Mouse (Mus musculus) left cerebral cortex, postnatal 10 days (tissue): Measurements from ENCODE around the gene Olfr118. TPM values are rescaled to one million over a fixed set of nuclear protein-coding genes. Genes with fewer than 3 reads are reported as not detected.
"Not testable (repeated sequence)": the region's sequence is repeated elsewhere in the genome, so short reads cannot be mapped to it uniquely, and the experiment has no call there.

ENCODE experiments used
- DNase-seq, 2 experiments: peaks; one replicate each; pipeline ENCODE4 v3.0.0; 2021 to 2022; ENCODE audit warnings: low spot score in 2 of 2, mixed read lengths in 1 of 2; ENCODE audit errors: extremely low spot score in 1 of 2
- intact Hi-C: fragments of 180-260 bp; cut with DNase I; formaldehyde crosslinking; loops from one replicate; pipeline ENCODE4 v1.15.1; 2025
- total RNA-seq, 2 experiments: library from RNA; stranded (reverse); gene quantifications; 2 replicates each; pipeline ENCODE4 v1.2.3; 2021

Olfr118 gene
- total RNA-seq: not detected

GRCm38 (mm10) chr17:37666688-37667087, at the start of gene Olfr118:
Gene Olfr118, plus strand, starts transcription at chr17:37666988.
- intact Hi-C loops: no loop called here
- DNase-seq: no peak

GRCm38 (mm10) chr17:37627009-37627408, 39.8 kb upstream of the Olfr118 start, which contains the start of the genes Olfr115 and Olfr116:
Gene Olfr115, minus strand, starts transcription at chr17:37627109.
Gene Olfr116, minus strand, starts transcription at chr17:37627199.
- intact Hi-C loops: no loop called here
- no peak for DNase-seq

GRCm38 (mm10) chr17:37663682-37664081, 3.1 kb upstream of the Olfr118 start, which contains the start of gene Olfr117:
Gene Olfr117, minus strand, starts transcription at chr17:37663782.
- intact Hi-C loops: no loop called here

GRCm38 (mm10) chr17:37696264-37696663, 29.5 kb downstream of the Olfr118 start, which contains the start of gene Olfr119:
Gene Olfr119, plus strand, starts transcription at chr17:37696564.
- intact Hi-C loops, DNase-seq: not testable (repeated sequence)

More at GRCm38 (mm10) chr17:37663682-37664081, 3.1 kb upstream of the Olfr118 start, which contains the start of gene Olfr117:
- no peak for DNase-seq

- intact Hi-C loops: no loop called here
- no peak for DNase-seq
These were observed 54.7 kb downstream of the Olfr118 start, which contains the start of gene Olfr120 for GRCm38 (mm10) chr17:37721508-37721907. Gene Olfr120, plus strand, starts transcription at chr17:37721808.

Other genes starting within 250 kb of the Olfr118 start
- not detected for gene Olfr108, start 221.5 kb upstream of the Olfr118 start, total RNA-seq
- not detected for gene Olfr109, start 208.1 kb upstream of the Olfr118 start, total RNA-seq
- not detected for gene H2-M2, start 183.4 kb upstream of the Olfr118 start, total RNA-seq
- not detected for gene Olfr110, start 174.5 kb upstream of the Olfr118 start, total RNA-seq
- not detected for gene Olfr111, start 159.0 kb upstream of the Olfr118 start, total RNA-seq
- not detected for gene Olfr112, start 97.5 kb upstream of the Olfr118 start, total RNA-seq
- gene Olfr113, start 89.3 kb upstream of the Olfr118 start, total RNA-seq: not detected
- gene Olfr114, start 74.2 kb upstream of the Olfr118 start, total RNA-seq: not detected
- gene Olfr115, start 39.9 kb upstream of the Olfr118 start, total RNA-seq: not detected
- gene Olfr116, start 39.8 kb upstream of the Olfr118 start, total RNA-seq: not detected
- gene Olfr117, start 3.2 kb upstream of the Olfr118 start, total RNA-seq: not detected
- gene Olfr119, start 29.6 kb downstream of the Olfr118 start, total RNA-seq: not detected
- gene Olfr120, start 54.8 kb downstream of the Olfr118 start, total RNA-seq: not detected
- gene Olfr121, start 81.9 kb downstream of the Olfr118 start, total RNA-seq: not detected
- gene Olfr122, start 101.6 kb downstream of the Olfr118 start, total RNA-seq: not detected
- gene Olfr123, start 126.5 kb downstream of the Olfr118 start, total RNA-seq: not detected
- gene Olfr124, start 132.9 kb downstream of the Olfr118 start, total RNA-seq: not detected
- gene Olfr125, start 166.0 kb downstream of the Olfr118 start, total RNA-seq: not detected
- not detected for gene Olfr126, start 180.5 kb downstream of the Olfr118 start, total RNA-seq
- gene Olfr127, start 233.4 kb downstream of the Olfr118 start, total RNA-seq: not detected